Mouse (Mus musculus) embryonic fibroblast, embryonic 13.5 days (primary cell): ENCODE measurements around the gene Adprhl1. TPM values are rescaled to one million over a fixed set of nuclear protein-coding genes. Genes with fewer than 3 reads are reported as not detected.
A peak's percentile ranks its signal among the peaks of the same experiment; 100 is the strongest.

Source experiments
- H3K27ac ChIP-seq: 2 replicates; pipeline ENCODE4 v1.5.1; 2012; ENCODE audit warnings: low read length, control low read depth, inconsistent platforms; ENCODE audit not compliant: insufficient read depth
- H3K4me1 ChIP-seq: 2 replicates; pipeline ENCODE4 v1.6.1; 2011; ENCODE audit warnings: low read length; ENCODE audit not compliant: control insufficient read depth, insufficient read depth
- H3K4me3 ChIP-seq: 2 replicates; pipeline ENCODE4 v1.5.1; 2011; ENCODE audit warnings: mild to moderate bottlenecking, control low read depth, low read length; ENCODE audit not compliant: insufficient read depth
- CTCF ChIP-seq: IDR thresholded peaks from 2 replicates; pipeline ENCODE4 v1.5.1; 2011; ENCODE audit warnings: mild to moderate bottlenecking, control low read depth, low read length, moderate library complexity, borderline replicate concordance; ENCODE audit not compliant: insufficient read depth
- POLR2A ChIP-seq: IDR thresholded peaks from 2 replicates; pipeline ENCODE4 v1.6.1; 2011; ENCODE audit warnings: low read depth, mild to moderate bottlenecking, control low read depth, low read length, moderate library complexity
- polyA plus RNA-seq: library from polyadenylated mRNA; stranded (reverse); fragments of >200 nt; gene quantifications from 2 replicates; pipeline ENCODE4 v1.2.4, GENCODE M21; 2011; ENCODE audit warnings: low read depth; ENCODE audit not compliant: missing spikeins, insufficient read length

Adprhl1 gene
- polyA plus RNA-seq, result not detected in 2 replicates

DNA sequence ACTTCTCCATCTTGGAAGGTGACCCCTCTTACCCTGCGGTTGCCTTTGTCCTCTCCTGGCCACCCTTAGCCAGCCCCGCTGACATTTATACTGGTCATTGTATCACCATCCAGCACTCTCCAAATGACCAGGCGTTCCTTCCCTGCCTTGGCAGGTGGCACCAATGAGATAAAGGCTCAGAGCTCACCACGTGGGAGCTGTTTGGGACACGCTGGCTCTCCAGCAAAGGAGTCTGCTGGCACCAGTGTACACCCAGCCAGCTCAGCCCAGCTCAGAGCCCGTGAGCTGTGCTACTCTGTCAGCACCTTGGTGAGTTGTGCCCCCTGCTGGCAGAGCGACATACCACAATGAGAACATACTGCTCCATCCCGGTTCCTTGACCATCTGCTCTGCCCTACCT, at the start of gene Adprhl1:
Adprhl1 (minus strand) TSS at position 144 of the 400 bp plus-strand sequence.
- no peak within 1 kb of the TSS for H3K4me3 ChIP-seq
- TF ChIP-seq POLR2A, result no peak
- TF ChIP-seq CTCF, result peak; percentile 92
- no peak within 1 kb of the TSS for H3K27ac ChIP-seq
- no peaks in the 10 kb centered on the region for H3K4me1 ChIP-seq

DNA sequence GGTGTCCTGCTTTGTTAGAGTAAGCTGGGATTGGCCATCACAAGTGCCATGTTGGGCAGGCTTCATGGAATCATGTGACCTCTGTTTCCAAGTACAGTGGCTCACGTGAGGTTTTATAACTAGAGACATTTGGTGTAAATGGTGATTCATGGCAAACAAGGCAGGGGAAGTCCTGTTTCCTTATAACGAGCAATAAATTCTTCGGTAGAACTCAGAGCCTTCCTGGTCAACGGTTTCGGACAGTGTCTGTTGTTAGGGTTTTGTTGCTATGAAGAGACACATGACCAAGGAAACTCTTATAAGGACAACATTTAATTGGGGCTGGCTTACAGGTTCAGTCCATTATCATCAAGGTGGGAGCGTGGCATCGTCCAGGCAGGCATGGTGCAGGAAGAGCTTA, 47.1 kb upstream of the Adprhl1 start:
- TF ChIP-seq POLR2A (no peak), CTCF (no peak)
- no peak overlapping the region for H3K27ac ChIP-seq
- H3K4me3 ChIP-seq, result no peak overlapping the region
- H3K4me1 ChIP-seq, result no peaks in the 10 kb centered on the region

DNA sequence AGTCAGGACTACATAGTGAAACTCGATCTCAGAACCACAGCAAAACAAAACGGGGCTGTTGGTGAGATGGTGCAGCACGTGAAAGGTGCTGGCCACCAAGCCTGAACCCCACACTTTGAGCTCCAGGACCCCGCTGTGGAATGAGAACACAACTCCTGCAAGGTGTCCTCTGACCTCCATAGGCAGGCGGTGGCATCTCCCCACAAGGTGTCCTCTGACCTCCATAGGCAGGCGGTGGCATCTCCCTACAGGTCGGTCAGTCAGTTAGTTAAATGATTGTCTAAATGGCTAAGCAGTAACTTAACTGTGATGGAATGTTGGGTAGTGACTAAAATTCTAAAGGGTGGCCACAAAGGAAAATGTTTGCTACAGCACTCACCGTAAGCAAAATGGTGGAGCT, 45.6 kb upstream of the Adprhl1 start:
- Histone ChIP-seq H3K27ac (no peak overlapping the region), H3K4me3 (no peak overlapping the region), H3K4me1 (no peaks in the 10 kb centered on the region)
- no peak for TF ChIP-seq POLR2A
- no peak for TF ChIP-seq CTCF

DNA sequence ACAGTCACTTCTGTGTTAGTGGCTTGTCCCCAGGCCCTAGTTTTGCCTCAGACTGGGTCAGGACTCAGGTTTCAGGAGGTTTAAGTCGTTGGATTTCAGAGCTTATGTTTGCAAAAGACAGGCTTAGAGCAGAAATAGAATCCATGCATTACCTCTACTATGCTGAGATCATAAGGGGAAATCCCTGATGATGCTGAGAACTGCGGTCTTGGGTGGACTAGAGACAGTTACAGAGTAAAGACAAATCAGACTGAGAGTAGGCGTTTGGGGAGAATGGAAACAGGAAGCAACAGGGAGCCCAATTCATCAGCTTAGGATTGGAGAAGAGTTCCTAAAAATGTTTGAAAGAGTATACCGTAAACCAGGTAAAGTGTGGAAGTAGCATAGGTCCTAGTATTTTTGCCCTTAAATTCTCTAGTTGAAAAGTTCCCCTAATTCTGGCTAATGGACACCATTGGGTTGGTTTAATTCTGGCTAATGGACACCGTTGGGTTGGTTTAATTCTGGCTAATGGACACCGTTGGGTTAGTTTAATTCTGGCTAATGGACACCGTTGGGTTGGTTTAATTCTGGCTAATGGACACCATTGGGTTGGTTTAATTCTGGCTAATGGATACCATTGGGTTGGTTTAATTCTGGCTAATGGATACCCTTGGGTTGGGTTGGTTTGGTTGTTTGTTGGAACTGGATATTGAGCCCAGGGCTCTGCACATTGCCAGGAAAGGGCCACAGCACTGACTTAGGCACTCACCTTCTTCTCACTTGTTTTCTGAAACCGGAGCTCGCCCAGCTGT, 39.9 kb upstream of the Adprhl1 start:
- H3K4me3 ChIP-seq, result no peak overlapping the region
- no peaks in the 10 kb centered on the region for H3K4me1 ChIP-seq
- TF ChIP-seq CTCF, result no peak
- no peak for TF ChIP-seq POLR2A
- no peak overlapping the region for H3K27ac ChIP-seq

DNA sequence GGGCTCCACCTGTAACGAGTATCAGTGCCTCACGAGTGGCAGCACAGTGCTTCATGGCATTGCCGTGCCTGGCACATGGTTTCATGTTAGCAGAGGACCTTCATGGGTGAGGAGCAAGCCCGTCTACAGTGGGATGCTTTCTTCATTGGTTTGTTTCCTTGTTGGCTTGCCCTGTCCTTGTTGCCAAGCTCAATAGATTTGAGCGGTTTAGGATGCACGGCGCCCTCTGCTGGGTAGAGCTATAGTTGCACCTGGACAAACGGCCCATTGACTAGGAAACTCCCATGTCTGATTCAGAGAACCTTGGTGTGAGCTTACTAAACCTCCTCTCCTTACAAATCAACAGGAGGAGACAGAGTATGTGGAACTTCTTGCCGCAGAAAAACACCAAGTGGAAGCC, 38.4 kb upstream of the Adprhl1 start:
- Histone ChIP-seq H3K4me1 (no peaks in the 10 kb centered on the region), H3K27ac (no peak overlapping the region), H3K4me3 (no peak overlapping the region)
- TF ChIP-seq POLR2A (no peak), CTCF (peak; percentile 83)

DNA sequence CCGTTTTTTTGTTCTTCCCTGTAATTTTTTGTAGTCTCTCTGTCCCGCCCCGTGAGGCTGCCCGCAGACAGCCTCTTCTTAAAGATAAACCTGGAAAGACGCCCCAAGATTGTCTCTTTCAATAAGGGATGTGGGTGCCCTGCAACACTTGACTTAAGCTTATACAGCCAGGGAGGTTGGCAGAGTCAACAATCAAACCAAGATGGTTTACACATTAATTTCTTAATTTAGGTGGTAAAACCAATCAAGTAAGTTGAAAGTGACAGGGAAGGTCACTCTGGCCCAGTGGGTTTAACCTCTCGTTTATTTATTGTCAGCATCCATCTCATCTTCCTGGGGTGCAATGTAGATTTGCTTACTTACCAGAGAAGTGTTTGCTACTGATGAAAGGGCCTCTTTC, 34.7 kb upstream of the Adprhl1 start:
- Histone ChIP-seq H3K4me3 (peak overlapping the region; percentile 93), H3K4me1 (no peaks in the 10 kb centered on the region), H3K27ac (no peak overlapping the region)
- TF ChIP-seq POLR2A (no peak), CTCF (no peak)

DNA sequence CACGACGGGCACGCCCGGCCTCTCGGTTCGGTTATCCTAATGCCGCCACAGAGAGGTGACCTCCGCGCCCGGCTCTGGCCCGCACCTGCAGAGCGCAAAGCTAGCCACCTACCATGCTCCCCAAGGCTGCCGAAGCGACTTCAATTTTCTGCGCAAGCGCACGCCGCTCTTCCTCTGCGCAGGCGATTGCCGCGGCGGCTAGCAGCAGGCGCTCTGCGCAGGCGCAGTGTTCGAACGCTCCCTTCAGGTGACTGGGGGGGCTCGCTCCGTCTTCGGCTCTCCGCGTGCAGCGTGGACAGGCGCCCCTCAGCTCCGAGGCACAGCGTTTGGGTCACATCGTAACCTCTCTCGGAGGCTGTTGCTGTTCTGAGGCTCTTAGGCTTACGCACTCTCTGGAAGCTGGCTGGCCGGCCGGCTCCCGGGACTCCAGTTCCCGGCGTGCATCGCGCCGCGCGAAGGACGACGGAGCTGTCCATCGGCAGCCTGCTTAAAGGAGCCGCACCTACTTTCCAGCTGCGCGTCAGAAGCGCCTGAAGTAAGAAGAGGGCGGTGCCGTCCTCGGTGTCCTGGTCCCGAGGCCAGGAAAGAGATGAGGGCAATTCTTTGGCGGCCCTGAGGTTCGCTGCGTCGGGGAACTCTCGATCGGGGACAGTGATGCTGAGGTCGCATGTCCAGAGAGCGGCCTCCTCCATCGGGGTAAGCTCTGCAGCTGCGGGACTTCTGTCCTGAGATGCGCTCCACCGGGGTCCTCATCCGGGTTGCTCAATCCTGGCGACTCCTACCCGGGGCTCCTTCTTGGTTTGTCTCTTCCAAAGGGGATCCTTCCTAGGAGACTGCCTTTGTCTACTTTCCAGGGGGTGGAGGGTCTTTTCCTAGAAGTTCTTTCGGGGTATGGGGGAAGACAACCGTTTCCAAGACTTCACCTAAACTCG, 34.0 kb upstream of the Adprhl1 start, which contains the start of the genes Dcun1d2 and Tmco3:
Dcun1d2 (minus strand) TSS at position 440 of the 932 bp plus-strand sequence.
Tmco3 (plus strand) TSS at position 499 of the 932 bp plus-strand sequence.
- peak within 1 kb of the TSS; percentile 79 for H3K27ac ChIP-seq
- TF ChIP-seq CTCF (no peak), POLR2A (peak; percentile 81)

DNA sequence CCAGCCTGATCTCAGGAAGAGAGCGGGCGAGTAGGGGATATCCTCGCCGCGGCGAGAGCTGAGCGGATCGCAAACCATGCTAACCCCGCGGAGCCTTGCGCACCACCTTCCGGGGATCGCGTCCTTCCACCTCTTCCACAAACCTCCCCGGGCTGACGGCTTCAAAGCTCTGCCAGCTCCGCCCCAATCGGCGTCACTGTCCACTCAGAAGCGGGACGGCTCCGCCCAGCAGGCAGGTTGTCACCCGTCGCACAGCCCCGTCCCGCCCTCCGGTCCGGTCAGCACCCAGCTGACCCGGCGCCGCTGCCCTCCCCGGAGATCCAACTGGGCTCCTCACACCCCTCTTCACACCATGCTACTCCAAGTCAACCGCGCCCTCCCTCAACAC, 33.3 kb upstream of the Adprhl1 start:
- Histone ChIP-seq H3K4me1 (no peaks in the 10 kb centered on the region), H3K27ac (peak overlapping the region; percentile 68), H3K4me3 (peak overlapping the region; percentile 93)
- TF ChIP-seq CTCF (no peak), POLR2A (peak; percentile 65; the same call in 1 of the 2 replicates)

More for the DNA sequence above, 34.0 kb upstream of the Adprhl1 start, which contains the start of the genes Dcun1d2 and Tmco3:
- H3K4me3 ChIP-seq, result peak within 1 kb of the TSS; percentile 93
- no peaks in the 10 kb centered on the region for H3K4me1 ChIP-seq

DNA sequence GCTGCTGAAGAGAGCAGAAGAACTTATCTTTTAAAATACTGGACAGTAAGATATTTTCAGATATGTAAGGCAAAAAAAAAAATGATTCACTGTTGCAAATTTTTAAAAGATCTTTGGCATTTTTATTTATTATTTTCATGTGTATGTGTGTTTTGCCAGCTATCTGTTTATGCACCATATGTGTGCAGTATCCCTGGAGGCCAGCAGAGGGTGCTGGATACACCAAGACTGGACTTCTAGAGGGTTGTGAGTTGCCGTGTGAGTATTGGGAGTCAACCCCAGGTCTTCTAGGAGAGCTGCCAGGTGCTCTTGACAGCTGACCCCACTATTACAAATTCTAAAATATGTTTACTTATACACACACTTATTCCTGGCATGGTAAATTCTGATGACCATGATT, 29.2 kb upstream of the Adprhl1 start:
- no peak overlapping the region for H3K4me3 ChIP-seq
- H3K4me1 ChIP-seq, result no peaks in the 10 kb centered on the region
- TF ChIP-seq POLR2A (no peak), CTCF (no peak)
- H3K27ac ChIP-seq, result no peak overlapping the region
